Mouse (Mus musculus) ZHBTc4 (cell line): Measurements from ENCODE around the gene Hmgb3.
"Not testable (repeated sequence)": the region's sequence is repeated elsewhere in the genome, so short reads cannot be mapped to it uniquely, and the experiment has no call there.

Experiments
- DNase-seq: peaks from one replicate; pipeline ENCODE4 v3.0.0-alpha.2; 2011; ENCODE audit warnings: low read depth, low spot score

The Hmgb3 gene

GRCm38 (mm10) chrX:71555415-71556114 is at the start of gene Hmgb3:
Gene Hmgb3, plus strand, starts transcription at chrX:71555918.
- peak; percentile 96 for DNase-seq

DNA sequence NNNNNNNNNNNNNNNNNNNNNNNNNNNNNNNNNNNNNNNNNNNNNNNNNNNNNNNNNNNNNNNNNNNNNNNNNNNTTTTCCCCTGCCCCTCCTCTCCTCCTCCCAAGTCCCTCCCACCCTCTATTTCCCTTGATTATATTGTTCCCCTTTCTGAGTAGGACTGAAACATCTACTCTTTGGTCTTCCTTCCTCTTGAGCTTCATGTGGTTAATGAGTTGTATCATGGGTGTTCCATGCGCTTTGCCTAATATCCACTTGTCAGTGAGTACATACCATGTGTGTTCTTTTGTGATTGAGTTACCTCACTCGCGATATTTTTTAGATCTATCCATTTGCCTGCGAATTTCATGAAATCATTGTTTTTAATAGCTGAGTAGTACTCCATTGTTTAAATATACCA is 49.1 kb upstream of the Hmgb3 start:
- DNase-seq: not testable (repeated sequence)

DNA sequence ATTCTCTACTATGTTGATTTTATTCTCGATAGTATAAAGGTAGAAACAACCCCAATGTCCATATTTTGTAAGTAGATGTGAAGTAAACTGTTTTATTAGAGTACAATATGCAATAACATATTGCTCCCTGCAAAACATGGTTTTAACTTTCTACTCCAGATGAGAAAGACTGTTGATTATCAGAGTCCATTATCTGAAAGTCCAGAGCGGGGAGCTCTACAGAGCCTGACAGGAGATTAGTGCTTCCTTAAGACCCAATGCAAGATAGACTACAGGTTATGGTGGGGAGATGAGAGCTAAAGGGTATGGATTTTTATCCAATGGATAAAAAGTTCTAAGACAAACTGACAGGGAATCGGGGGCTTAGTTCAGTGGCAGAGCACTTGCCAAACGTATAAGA is 36.5 kb upstream of the Hmgb3 start:
- no peak for DNase-seq

DNA sequence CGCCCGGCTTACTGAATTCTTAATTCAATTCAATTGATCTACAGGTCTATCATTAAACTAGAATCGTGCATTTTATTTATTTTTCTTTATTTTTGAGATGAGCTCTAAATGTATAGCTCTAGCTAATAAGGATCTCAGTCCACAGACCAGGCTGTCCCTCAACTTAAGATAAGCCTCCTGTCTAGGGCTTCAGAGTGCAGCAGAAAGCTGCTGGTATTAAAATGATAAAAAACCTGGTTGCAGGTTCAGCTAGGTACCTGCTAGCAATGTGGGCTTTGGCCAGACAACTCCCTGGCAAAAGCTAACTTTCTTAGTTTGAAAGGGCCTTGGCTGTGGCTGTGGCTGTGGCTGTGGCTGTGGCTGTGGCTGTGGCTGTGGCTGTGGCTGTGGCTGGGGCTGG is 32.8 kb upstream of the Hmgb3 start:
- DNase-seq: no peak

- no peak for DNase-seq
Measured at GRCm38 (mm10) chrX:71524310-71524709, 31.4 kb upstream of the Hmgb3 start.

- no peak for DNase-seq
Measured at GRCm38 (mm10) chrX:71525593-71526299, 30.0 kb upstream of the Hmgb3 start.

DNA sequence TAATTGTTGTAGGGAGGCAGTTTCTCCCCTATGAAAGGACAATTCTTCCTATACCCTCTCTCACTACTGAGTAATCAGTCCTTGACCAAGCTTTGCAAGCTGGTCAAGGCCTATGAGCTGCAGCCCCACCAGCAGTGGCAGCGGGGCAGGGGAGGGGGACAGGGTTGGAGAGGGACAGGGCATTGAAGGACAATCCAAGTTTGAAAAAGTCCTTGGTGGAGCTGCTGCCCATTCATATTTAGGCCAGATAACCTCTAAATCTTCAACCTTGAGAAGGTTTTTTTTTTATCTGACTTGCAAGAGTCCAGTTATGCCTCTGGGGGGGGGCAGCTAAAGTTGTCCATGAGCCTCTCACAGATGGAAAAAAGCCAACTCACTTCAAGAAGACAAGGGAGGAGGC is 28.3 kb upstream of the Hmgb3 start:
- no peak for DNase-seq

DNA sequence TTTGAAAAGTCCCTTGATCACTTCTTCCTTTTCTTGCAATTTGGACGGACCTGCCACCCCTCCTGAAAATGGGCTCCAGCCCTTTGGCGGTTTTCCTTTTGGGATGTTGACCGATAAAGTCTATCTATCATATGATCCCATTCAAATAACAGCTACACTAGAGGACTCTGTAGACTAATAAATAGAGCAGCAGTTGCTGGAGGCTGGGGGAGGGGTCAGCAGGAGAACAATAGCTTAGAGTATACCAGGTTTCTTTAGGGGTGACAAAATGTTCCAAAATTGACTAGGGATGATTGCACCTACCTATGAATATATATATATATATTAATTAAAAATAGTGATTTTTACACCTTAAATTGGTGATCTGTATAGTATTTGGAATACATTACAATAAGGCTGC is 27.6 kb upstream of the Hmgb3 start:
- DNase-seq: no peak

DNA sequence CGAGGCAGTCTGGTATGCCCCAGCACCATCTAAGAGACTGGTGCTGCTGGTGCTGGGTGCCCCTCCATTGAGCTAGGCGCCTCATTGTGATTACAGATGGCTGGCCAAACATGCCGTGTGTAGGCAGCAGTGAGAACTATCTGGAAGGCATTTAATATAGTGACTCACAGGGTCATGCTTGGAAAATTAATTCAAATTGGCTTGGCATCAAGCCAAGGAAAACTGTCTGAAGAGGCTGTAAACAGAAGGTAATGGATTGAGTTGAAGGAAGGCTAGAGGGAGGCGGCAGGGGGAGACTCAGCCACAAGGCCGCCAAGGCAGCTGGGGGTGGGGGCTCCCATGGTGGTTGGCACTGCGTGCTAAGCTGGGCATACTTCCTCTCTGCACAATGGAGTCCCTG is 27.1 kb upstream of the Hmgb3 start:
- no peak for DNase-seq

DNA sequence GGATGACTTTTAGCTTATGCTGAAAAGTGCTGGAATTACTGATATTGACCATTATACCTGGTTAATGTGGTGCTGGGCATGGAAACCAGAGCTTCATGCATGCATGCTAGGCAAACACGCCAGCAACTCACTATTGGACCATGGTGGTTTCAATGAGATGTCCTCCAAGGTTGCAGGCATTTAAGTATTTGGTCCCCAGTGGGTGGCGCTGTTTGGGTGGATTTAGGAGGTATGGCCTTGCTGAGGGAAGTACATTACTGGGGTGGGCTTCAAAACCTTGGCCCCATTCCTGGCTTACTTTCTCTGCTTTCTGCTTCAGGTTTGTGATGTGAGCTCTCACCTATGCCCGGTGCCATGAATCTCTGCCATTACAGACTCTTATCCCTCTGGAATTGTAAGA is 23.1 kb upstream of the Hmgb3 start:
- DNase-seq: peak; percentile 18

- DNase-seq: peak; percentile 4
Measured at GRCm38 (mm10) chrX:71534102-71534501, 21.6 kb upstream of the Hmgb3 start.

GRCm38 (mm10) chrX:71537791-71538190 is 17.9 kb upstream of the Hmgb3 start:
- DNase-seq: no peak

GRCm38 (mm10) chrX:71540821-71541510 is 14.8 kb upstream of the Hmgb3 start:
- no peak for DNase-seq

- no peak for DNase-seq
Measured at GRCm38 (mm10) chrX:71544731-71545130, 11.0 kb upstream of the Hmgb3 start.

- no peak for DNase-seq
Measured at GRCm38 (mm10) chrX:71545163-71545562, 10.6 kb upstream of the Hmgb3 start.

DNA sequence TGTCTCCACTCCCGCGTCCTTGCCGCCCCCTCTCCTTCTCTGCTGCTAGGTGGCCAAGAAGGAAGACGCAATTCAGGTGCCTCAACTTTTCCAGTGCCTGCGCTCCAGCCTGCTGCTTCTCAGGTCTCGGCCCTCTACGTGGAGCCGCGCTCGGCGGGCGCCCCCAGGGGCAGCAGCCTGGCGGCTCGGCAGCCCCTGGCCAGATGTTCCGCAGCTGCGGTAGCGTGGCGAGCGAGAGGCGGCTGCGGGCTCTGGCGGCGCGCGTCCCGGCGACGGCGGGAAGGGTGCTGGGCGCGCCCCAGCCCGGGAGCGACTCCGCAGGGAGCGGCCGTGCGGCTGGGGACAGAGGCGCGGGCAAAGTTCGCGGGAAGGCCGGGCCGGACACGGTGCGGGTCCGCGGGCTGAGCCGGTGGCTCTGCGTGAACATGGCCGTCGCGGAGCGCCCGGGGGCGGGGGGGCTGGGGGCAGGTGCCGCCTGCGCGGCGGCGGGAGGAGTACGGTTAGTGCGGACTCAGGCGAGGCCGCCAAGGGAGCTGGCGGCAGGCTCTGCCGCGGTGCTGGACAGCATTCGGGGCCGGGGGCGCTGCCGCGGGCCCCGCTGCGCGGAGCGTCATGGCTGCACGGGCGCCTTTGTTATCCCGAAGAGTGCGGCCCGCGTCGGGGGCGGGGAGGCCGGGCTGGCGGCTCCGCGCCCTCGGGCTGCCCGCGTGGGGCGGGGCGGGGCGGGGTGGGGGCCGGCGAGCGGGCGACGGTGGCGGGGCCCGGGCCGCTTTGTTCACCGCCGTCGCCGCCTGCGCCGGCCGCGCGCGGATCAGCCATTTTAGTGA is 610 bp downstream of the Hmgb3 start:
- peak; percentile 42 for DNase-seq

- DNase-seq: peak; percentile 25
Measured at GRCm38 (mm10) chrX:71556965-71557491, 1.3 kb downstream of the Hmgb3 start.

- peak; percentile 69 for DNase-seq
Measured at GRCm38 (mm10) chrX:71559336-71559735, 3.6 kb downstream of the Hmgb3 start.

DNA sequence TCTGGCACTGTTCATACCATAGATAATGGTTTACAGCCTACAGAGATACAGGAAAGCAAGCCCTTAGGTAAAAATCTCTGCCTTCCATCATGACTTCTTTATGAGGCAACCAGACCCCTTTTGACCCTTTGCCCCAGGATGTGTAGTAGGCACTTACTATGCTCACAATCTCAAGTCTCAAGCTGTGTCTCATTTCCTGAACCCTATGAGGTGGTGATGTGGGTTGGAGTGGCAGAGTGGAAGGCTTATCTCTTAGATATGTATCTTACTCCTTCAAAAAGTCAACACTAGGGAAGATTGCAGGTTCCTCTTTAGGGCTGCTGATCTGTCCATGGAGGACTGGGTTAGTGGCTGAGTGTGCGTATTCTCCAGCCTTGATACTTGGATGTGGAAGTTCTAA is 5.1 kb downstream of the Hmgb3 start:
- DNase-seq: no peak

DNA sequence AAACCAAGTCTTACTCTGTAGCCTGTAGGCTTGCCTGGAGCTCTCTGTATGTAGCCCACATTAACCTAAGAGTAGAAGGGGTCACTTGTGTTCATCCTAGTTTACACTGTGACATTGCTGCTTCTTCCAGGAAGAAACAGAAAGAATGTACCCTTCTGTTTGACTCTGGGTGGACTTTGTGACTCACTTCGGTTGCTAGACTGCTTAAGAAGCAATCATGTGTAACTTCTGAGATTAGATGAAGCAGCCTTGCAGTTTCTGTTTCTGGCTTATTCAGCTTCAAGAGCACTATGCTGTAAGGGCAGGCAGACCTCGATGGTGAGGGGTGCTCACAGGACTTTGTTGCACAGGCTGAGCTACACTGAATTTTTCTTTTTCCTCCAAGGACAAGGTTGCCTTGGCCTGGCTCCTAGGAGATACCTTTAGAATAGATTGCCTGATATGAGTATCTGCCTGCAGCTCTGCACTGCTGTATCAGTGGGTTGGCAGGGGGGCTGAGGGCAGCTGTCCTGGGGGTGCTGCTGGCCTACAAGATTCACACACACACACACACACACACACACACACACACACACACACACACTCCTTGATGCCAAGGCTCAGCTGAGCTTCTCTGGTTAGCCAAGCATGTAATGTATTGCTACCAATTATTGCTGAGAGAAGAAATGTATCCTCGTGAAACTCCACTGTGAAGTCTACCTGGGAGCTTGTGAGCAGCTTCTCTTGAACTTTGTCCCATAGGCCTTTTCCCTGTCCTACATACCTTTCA is 17.6 kb downstream of the Hmgb3 start:
- DNase-seq: no peak

DNA sequence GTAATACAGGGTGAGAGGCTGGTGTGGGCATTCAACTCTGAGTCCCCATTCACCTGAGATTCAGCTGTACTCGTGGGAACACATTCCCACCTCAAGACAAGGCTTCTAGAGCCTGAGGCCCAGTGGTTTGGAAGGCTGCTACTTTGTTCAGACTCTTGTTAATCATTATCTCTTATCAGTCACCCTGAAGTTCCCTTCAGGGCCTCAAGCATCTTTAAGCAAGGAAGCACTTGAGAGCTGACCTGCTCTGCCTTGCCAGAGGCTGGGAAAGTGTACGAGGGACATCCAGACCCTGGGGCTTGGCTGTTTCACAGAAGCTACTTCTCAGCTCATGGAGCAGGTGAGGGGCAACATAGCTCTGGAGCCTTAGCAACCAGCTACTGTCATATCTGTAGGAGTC is 19.8 kb downstream of the Hmgb3 start:
- DNase-seq: no peak
